Mouse (Mus musculus): ENCODE data around the gene Kcnj16. TPM values are rescaled to one million over a fixed set of nuclear protein-coding genes. Genes with fewer than 3 reads are reported as not detected.

Kcnj16 gene
- total RNA-seq, 2 experiments from 2014 or later, result not detected

- no peak for ATAC-seq (replicated peaks; ENCODE audit: low FRiP score, poor library complexity, severe bottlenecking)
These were observed 87.3 kb downstream of the Kcnj16 start for GRCm38 (mm10) chr11:111054854-111055822.

- ATAC-seq (replicated peaks; ENCODE audit: low FRiP score, poor library complexity, severe bottlenecking), result no peak
These were observed 88.2 kb downstream of the Kcnj16 start for GRCm38 (mm10) chr11:111056030-111056429.

GRCm38 (mm10) chr11:111057435-111057834, 89.6 kb downstream of the Kcnj16 start:
- ATAC-seq (replicated peaks; ENCODE audit: low FRiP score, poor library complexity, severe bottlenecking), result 0 out of 2 replicates have a peak, but pooled peaks have one; percentile 30

- no peak for ATAC-seq (replicated peaks; ENCODE audit: low FRiP score, poor library complexity, severe bottlenecking)
These were observed 91.6 kb downstream of the Kcnj16 start for GRCm38 (mm10) chr11:111059440-111059839.

- ATAC-seq (replicated peaks; ENCODE audit: low FRiP score, poor library complexity, severe bottlenecking), result no peak
These were observed 92.4 kb downstream of the Kcnj16 start for GRCm38 (mm10) chr11:111060216-111060615.

- no peak for ATAC-seq (replicated peaks; ENCODE audit: low FRiP score, poor library complexity, severe bottlenecking)
These were observed 97.1 kb downstream of the Kcnj16 start for GRCm38 (mm10) chr11:111064751-111065527.

- peak; percentile 88 for ATAC-seq (replicated peaks; ENCODE audit: low FRiP score, poor library complexity, severe bottlenecking)
These were observed 97.9 kb downstream of the Kcnj16 start, which contains the start of gene Kcnj2 for GRCm38 (mm10) chr11:111065635-111066298. Gene Kcnj2, plus strand, starts transcription at chr11:111066164.

GRCm38 (mm10) chr11:111066299-111066691, 98.5 kb downstream of the Kcnj16 start:
- no peak for ATAC-seq (replicated peaks; ENCODE audit: low FRiP score, poor library complexity, severe bottlenecking)

- ATAC-seq (replicated peaks; ENCODE audit: low FRiP score, poor library complexity, severe bottlenecking), result no peak
These were observed 100.0 kb downstream of the Kcnj16 start for GRCm38 (mm10) chr11:111067787-111068186.

- ATAC-seq (replicated peaks; ENCODE audit: low FRiP score, poor library complexity, severe bottlenecking), result no peak
These were observed 102.6 kb downstream of the Kcnj16 start for GRCm38 (mm10) chr11:111070460-111070859.

GRCm38 (mm10) chr11:111074131-111074530, 106.3 kb downstream of the Kcnj16 start:
- no peak for ATAC-seq (replicated peaks; ENCODE audit: low FRiP score, poor library complexity, severe bottlenecking)

Other genes starting within 250 kb of the Kcnj16 start
- gene Kcnj2, start 98.1 kb downstream of the Kcnj16 start, total RNA-seq (2015; ENCODE audit: low replicate concordance), result 0.42 TPM in 1 of 2 replicates, not detected in the other
- 0.61 and 2.6 TPM in 2 replicates for gene Kcnj2, start 98.1 kb downstream of the Kcnj16 start, total RNA-seq (2017; ENCODE audit: low replicate concordance)

Measured in erythroid progenitor cell, adult 5-6 weeks (primary cell).